Mouse (Mus musculus): ENCODE measurements around the gene 1700042G07Rik.
"Not testable (repeated sequence)": the region's sequence is repeated elsewhere in the genome, so short reads cannot be mapped to it uniquely, and the experiment has no call there.

The 1700042G07Rik gene

DNA sequence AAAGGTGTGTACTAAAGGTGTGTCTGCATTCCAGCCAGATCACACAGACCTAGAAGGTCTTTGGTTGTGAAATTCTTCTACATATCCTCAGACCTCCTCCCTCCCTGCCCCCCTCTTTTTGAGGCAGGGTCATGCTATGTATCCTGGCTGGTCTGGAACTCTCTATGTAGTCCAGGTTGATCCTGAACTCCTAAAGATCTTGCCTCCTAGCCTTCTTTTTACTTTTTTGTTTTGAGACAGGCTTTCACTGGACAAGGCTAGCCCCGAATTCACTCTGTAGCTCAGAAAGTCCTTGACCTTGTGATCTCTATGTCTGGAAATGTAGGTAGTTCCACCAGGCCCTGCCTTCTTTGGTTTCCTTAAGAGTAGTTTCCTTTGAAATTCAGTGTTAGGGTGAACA is 35.7 kb downstream of the 1700042G07Rik start:
- DNase-seq (ENCODE audit: low read depth, low spot score): no peak

DNA sequence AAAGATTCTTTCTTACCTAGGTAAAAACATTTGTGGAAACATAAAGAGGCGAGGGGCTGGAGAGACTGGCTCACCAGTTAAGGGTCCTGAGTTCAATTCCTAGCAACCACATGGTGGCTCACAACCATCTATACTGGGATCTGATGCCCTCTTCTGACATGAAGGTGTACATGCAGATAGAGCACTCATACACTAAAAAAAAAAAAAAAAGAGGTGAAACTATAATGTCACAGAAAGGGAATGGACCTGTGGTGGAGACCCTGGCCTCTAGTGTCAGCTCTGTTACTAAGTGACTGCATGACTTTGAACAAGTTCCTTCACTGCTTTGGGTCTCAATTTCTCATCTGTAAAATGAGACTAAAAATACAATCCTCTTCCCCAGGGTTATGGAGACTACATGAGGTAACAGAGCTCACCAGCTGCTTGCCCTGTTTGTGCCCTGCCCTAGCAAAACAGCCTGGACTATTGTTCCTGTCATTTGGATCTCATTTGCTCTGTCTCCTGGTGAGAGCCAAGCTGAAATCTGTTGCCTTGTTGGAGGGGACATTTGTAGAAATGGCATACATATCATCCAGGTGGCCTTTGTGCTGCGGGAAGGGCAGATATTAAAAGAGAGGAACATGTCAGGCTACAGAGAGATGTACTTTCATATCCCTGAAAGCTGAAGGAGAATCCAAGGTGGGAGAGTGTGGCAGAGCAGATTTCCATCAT is 42.9 kb downstream of the 1700042G07Rik start:
- no peak for DNase-seq (ENCODE audit: low read depth, low spot score)

DNA sequence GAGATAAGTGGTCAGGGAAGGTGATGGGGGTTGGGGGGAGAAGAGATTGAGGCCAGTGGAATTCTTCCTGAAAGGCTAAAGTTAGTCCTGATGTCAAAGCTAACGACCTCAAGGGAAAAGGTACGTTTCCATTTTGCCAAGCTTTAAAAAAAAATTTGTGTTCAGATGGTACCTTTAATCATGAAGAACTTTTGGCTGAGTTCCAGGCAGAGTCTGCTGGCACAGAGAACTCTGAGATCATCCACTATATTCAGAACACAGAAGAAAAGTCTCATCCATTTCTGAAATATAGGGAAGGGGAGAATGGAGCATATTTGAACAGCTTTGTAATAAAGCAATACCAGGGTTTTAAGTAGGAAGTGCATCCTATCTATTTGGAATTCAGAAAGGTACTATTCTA is 43.9 kb downstream of the 1700042G07Rik start:
- peak; percentile 24 for DNase-seq (ENCODE audit: low read depth, low spot score)

DNA sequence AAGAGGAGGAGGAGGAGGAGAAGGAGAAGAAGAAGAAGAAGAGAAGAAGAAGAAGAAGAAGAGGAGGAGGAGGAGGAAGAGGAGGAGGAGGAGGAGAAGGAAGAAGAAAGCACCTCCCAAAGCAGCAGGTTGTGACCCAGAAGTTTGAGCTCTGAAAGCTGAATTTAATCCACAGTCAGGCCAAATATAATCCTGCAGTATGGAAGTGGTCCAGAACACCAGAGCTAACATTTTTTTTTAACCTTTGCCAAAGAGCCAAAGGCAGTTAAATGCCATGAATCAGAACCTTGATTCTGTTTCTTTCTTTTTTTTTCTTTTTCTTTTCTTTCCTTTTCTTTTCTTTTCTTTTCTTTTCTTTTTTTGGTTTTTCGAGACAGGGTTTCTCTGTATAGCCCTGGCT is 44.5 kb downstream of the 1700042G07Rik start:
- DNase-seq (ENCODE audit: low read depth, low spot score): not testable (repeated sequence)

DNA sequence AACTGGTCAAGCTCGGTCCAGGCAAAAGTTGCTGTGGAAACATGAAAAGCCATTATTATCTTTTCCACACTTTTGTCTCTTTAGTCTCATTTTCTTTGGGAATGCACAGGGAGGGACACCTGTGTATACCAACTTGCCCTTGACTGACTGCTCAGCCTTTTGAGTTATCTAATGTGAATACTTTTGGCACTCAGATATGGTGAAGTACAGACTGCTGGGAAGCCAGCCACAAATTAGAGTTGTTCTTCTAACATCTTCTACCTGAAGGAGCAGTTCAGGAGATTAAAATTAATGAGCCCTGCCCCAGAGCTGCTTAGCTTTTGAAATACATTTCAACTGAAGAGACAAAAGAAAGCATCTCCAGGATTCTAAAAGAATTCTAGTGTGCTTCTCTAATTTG is 45.9 kb downstream of the 1700042G07Rik start:
- no peak for DNase-seq (ENCODE audit: low read depth, low spot score)

DNA sequence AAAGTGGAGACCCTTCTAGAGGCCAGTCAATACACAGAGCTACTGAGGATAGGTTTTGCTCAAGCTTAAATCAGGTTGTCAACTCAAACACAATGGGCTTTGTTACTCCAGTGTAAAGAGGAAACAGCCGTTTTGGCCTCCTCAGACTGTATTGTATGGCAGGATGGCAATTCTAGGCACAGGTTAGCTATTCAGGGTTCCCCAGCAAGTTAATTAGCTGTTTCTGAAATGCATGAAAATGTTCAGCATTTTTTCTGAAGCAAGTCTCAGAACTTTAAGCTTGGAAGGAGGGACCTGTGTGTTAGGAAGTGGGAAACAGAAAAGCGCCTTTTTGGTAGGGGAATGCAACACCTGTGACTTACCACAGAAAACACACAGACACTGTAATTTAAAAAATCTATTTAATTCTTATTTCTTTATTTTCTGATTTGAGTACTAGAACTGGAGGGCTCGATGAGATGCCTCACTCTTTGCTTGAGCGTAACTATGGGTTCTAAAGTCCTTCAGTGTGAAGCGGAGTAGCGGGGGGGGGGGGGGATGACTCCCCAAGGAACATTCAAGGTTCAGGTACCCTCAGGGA is 47.0 kb downstream of the 1700042G07Rik start:
- DNase-seq (ENCODE audit: low read depth, low spot score): no peak

DNA sequence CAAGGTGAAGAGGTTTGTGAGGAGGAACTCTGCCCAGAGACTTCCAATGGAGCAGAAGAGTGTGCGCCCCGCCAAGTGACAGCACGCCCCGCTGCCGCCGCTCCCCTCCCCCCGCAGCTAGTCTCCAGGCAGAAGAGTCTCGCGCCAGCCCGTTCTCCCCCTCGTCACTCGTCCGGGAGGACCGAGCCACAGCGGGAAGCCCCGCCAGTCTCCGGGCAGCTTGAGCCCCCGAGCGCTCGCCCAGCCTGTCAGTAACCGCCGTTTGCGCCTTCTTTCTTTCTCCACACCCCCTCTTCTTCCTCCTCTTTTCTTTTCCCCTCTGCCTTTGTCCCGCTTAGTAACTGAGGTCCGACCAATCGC is 47.6 kb downstream of the 1700042G07Rik start:
- no peak for DNase-seq (ENCODE audit: low read depth, low spot score)

DNA sequence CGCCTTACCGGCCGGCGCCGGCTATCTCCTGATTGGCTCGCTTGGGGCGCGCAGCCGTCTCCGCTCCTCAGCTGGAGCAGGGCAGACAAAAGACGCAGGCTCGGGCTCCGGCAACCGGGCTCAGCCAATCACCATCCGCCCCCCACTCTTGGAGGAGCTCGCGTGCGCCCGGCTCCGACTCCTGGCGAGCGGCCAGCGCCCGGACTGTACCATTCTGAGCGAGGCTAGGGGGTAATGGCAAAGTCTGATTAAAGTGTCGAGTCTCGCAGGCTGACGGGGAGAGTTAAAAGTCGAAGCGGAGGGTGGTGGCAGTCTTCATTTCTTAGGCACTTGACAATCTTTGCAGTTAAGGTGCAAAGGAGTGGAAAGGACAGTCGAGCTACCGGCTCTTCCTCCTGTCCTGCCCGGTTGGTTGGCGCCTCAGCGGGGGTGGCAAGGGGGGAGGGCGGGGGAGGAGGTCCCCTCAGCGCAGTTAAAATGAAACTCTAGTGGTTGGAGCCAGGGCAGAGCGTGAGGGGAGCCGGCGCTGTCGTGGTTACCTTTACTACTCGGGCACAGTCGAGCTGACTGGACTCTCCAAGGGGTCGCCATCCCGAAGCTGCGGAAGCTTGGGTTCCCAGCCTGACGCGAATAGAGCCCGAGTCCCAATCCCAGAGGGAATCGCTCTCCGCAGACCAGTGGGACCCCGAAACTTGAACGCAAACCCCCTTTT is 48.1 kb downstream of the 1700042G07Rik start, which contains the start of gene Pik3r3:
Gene Pik3r3, plus strand, starts transcription at position 479 of the 712 bp plus-strand sequence.
- peak; percentile 98 for DNase-seq (ENCODE audit: low read depth, low spot score)

DNA sequence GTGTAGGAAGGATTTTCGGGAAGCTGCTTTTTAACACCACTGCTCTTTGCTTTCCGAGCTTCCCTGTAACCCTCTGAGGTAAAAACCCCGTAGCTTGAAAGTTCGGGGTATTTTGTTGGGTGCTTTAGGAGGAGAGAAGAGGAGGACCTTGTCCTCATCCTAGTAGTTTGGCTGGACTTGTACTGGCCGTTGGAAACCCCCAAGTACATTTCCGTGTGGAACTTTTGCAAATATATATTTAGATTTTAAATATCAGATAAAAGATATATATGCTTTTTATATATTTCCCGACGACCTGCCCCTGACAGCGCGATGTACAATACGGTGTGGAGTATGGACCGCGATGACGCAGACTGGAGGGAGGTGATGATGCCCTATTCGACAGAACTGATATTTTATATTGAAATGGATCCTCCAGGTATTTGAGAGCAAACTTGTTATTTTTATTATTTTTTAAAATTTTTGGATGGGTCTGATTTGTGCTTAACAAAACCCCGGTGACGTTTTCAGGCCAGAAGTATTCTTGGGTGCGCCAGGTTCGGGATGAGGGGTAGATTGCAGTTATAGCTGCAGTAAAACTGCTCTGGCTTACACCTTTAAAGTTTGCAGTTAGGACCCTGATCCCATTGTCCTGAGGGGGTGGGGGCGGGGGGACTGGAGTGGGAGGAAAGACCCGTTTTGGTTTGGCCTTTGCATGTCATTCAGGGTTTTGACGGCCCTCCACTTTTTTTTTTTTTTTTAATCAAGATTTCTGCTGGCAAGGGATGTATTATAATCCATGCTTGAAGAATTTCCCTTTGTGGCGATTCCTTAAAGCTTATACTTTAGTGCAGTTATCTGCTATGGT is 49.0 kb downstream of the 1700042G07Rik start:
- no peak for DNase-seq (ENCODE audit: low read depth, low spot score)

DNA sequence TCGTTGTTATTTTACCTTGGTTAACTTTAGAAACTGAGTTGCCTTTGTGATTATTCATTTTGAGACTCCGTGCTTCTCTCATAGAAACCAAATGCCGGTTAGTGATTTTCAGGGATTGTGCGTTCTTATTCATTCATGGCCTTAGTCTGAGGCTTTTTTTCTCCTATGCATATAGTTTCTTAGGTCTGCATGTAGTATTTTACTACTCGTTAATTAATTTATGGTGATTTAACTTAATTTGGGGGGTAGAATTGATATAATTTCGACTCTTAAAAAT is 49.6 kb downstream of the 1700042G07Rik start:
- no peak for DNase-seq (ENCODE audit: low read depth, low spot score)

All from telencephalon, adult 2 months (tissue).